Mouse (Mus musculus) activated CD4-positive, CD25-positive, alpha-beta regulatory T cell, adult 9 weeks (primary cell): ENCODE results near the gene Ogt. TPM values are rescaled to one million over a fixed set of nuclear protein-coding genes. Genes with fewer than 3 reads are reported as not detected.

ENCODE experiments used
- polyA plus RNA-seq: library from polyadenylated mRNA; unstranded; fragments of 100-300 nt; shearing (Covaris generic); gene quantifications from one replicate; pipeline ENCODE4 v1.2.1, GENCODE M21; 2017

Ogt gene
- 393 TPM for polyA plus RNA-seq

GRCm38 (mm10) chrX:101639741-101640166, at the start of gene Ogt:
TSS of gene Ogt (plus strand) at chrX:101640060.

GRCm38 (mm10) chrX:101733828-101734319, 94.0 kb downstream of the Ogt start, which contains the start of gene Cxcr3:
TSS of gene Cxcr3 (minus strand) at chrX:101734269.

Other genes starting within 250 kb of the Ogt start
- gene Zmym3, start 219.2 kb upstream of the Ogt start, polyA plus RNA-seq, result 19.1 TPM
- 329 TPM for gene Nono, start 210.7 kb upstream of the Ogt start, polyA plus RNA-seq
- 1.1 TPM for gene Itgb1bp2, start 191.0 kb upstream of the Ogt start, polyA plus RNA-seq
- 35.2 TPM for gene Taf1, start 107.3 kb upstream of the Ogt start, polyA plus RNA-seq
- gene Cxcr3, start 94.2 kb downstream of the Ogt start, polyA plus RNA-seq, result 260 TPM
- gene Gm4779, start 154.4 kb downstream of the Ogt start, polyA plus RNA-seq, result not detected
- gene 8030474K03Rik, start 154.6 kb downstream of the Ogt start, polyA plus RNA-seq, result not detected
- 2.1 TPM for gene Nhsl2, start 209.3 kb downstream of the Ogt start, polyA plus RNA-seq